Mouse (Mus musculus) MN1 (cell line): ENCODE data around the gene Adam1b.

ENCODE experiments used
- DNase-seq: peaks from one replicate; pipeline ENCODE4 v3.0.0-alpha.2; 2016; ENCODE audit warnings: low spot score

Adam1b gene

DNA sequence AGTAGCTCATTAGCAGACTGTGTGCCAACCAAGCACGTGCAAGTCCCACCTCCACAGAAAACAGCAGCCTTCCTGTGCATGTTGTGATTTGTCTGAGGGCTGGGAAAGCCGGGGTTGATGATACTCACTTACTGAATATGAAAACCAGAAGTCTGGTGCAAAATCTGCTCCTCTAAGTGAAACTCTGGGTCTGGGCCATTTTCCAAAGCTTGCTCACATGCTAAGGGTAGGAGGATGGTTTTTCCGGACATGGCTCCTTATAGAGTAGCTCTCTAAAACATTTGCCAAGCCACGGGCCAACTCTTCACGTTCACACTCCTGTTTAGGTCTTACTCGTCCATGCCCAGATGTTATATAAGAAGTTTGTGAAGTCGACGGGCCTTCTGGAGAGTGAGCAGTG lies 9.9 kb downstream of the Adam1b start:
- no peak for DNase-seq

DNA sequence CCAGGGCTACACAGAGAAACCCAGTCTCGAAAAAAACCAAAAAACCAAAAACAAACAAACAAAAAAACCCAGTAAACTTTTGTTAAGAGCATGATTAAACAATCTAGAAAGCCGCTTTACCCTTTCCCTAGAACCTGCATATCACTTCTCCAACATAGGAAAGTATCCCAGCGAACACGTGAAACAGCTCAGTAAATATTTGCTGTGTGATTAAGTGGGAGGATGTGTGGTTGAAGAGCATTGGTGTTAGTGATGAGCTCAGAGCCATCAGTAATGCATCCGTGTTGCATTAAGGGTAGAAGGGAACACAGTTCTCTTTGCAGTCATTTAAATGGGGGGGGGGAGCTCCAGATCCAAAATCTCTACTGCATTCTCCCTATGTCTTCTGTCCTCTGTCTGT lies 18.4 kb downstream of the Adam1b start:
- no peak for DNase-seq

DNA sequence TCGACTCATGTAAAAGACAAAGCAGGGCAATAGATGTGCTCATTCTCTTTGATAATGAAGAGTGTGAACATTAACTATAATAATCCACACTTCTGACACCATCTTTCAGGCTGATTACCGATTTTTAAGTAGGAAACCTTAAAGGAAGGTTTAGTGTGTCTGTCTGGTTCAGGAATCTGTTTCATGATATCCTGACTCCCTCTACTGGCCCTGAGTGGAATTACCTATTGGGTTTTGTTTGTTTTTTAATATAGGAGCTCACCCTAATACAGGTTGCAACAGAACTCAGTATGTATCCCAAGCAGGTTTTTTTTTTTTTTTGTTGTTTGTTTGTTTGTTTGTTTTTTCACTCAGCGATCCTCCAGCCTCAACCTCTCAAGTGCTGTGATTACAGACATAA lies 25.6 kb downstream of the Adam1b start:
- peak; percentile 77 for DNase-seq

DNA sequence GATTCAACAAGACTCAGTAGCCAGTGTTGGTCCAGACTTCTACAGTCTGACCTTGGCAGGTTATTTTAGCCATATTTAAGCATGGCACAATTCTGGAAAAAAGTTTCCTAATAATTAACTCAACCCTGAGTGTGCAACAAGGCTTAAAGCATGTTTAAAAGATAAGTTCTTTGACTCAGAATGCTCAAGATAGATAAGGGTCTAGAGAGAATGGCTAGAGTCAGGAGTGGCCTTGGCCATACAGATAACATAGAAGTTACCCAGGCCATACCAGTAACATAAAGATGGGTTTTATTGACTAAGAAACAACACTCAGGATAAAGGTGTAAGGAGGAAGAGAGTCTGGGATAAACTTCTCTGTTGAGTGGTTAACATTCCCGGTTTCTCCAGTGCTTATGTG lies 27.2 kb downstream of the Adam1b start:
- DNase-seq = no peak

DNA sequence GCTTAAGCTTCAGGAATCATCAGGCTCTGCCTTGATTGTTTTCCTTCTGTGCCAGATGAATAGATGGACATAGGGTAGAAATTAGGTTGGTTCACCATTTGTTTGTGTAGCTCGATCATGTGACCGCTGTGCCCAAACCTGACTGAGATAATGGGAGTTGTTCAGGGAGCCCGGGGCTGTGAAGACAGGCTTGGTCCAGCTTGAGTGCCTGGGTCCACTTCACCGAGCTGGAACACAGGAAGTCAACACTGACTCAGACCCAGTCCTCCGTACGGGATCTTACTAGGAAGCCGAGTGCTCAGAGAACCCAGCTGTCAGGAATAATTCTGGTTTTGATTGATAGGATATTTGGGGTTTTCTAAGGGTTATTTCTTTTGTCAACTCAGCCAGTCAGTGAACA lies 28.6 kb downstream of the Adam1b start:
- no peak for DNase-seq

DNA sequence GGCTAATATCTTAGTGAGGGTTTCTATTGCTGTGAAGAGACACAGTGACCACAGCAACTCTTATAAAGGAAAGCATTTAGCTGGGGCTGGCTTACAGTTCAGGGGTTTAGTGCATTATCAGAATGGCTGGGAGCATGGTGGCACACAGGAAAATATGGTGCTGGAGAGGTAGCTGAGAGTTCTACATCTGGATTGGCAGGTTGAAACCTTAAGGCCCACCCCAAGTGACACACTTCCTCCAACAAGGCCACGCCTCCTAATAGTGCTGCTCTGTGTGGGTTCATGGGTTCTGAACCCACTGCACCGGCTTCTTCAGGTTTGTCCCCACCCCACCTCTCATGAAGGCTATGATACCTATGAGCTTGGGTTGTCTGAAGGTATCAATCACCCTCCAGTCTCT lies 30.8 kb downstream of the Adam1b start:
- no peak for DNase-seq

DNA sequence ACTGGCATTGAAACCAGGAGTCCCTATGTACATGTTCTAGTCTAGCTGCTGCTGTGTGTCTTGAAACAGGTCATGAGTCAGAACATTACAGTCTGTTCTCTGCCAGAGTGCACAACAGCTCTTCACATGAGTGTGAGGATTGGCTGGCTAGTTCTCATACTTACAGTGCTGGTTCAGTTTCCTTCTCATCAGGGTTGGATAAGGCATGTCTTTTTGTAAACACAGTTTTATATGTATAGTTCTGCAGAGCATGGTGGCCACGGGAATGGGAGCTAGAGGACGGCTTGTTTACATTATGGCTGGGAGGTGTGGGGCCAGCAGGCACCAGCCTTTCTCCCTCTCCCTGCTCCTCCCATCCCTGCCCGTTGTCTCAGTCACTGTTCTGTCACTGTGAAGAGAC lies 33.7 kb downstream of the Adam1b start:
- no peak for DNase-seq

DNA sequence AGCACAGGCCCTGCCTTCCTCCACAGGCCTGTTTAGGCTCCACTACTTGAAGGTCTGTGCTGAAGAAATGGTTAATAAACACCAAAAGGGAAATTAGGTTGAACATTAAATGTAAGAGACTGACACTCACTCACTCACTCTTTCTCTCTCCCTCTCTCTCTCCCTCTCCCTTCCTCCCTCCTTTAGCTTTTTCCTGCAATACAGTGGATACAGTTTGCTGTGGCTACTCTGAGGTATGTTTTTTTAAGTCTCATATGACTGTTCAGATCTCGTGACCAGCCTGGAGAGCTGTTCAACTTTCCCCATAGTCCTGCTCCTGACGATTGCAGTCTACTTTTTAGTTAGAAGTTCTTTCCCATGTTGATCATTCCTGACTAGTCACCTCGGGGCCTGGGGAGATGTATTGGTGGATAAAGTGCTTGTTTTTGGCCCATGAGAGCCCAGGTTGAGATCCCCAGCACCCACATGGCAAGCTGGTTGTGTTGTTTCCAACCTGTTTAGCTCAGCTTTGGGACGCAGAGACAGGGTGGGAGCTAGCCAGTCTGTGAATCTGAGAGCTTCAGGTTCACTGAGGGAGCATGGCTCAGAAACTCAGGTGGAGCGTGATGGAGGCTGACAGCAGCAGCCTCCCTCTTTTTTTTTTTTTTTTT lies 39.5 kb downstream of the Adam1b start:
- DNase-seq = no peak

DNA sequence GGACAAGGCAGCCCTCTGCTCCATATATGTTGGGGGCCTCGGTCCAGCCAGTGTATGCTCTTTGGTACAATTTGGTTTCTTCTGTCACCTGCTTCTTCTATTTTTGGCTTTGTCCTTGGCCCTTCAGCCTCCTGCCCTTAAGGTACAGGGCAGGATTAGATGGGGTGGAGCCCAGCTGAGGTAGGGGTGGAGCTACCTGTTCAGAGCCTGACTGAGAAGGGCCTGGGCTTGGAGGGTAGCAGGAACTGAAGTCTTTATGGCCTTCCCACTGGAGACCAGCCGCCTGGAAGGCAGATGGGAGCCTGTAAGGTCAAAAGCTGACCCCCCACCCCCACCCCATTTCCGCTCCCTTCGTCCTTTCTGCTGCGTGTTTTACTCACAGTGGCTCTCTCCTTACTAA lies 40.3 kb downstream of the Adam1b start:
- no peak for DNase-seq

DNA sequence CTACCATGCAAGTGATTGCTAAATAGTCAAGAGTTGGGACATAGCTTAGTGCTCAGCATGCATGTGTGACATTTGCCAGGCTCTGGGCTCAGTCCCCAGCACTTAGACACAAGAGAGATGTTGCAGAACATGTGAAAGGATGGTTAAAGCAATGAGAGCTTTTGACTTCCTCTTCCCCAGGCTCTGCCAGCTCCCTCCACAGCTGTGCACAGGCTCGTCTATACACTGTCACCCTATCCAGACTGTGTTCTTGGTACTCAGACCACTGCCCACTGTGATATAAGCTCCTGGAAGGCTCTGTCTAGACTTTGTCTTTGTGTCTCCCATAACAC lies 41.1 kb downstream of the Adam1b start:
- DNase-seq = no peak

DNA sequence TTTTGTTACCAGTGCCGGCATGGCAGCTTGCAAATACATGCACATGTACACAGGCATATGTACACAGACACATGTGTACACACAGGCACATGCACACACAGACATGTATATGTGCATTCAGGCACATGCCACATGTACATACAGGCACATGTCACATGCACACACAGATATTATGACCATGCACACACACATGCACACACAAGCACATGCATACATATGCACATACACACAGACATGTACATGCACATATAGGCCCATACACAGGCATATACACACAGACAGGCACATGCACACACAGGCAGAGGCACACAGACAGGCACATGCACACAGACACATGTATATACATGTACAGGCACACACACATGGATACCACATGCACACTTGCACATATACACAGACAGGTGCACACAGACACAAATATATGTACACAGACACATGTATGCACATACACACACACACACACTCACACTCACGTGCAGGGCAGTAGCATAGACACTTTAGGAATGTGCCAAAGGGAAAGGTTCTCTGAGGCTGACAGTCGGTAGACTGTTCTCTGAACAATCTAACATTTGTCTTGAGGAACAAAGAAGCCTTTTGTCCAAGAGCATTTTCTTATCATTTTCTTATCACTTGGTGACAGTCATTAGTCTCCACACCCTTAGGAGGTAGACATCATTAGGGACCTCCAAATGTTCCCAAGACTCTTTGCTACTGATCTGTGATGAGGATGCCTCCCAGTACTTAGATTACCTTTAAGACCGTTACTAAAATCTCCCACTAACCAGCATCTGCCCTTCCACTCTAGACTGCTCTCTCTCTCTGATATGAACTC lies 41.7 kb downstream of the Adam1b start:
- no peak for DNase-seq

DNA sequence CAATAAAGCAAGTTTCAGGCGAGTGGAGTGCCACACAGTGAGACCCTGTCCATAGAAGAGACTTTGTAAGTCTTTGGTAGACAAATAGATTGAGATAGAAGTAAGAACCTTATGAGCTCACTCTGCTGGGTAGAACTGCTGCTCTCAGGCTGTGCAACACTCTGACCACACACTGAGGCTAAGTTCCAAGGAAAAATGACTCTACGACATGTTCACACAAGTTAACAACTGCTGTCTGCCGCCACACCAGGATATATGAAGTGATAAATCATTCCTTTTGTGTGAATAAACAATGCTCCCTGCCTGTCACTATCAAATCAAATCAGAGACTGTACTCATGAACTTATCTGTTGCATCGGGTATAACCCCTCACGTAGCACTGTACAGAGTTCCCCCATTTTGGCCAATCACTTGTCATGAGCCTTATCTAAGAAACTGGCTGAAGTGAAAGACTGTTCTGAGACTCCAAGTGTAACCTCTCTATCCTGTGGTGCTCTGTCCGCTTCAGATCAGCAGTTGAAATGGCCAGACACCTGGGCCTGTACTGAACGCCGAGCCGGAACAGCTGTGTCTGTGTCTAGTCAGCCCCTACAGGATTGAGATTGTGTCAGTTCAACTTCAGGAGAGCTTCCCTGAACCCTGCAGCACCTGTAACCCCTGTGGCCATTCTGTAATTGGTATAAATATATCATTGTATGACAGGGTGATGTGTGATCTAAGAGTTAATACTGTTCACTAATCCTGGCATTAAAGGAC lies 47.5 kb downstream of the Adam1b start:
- DNase-seq = no peak

DNA sequence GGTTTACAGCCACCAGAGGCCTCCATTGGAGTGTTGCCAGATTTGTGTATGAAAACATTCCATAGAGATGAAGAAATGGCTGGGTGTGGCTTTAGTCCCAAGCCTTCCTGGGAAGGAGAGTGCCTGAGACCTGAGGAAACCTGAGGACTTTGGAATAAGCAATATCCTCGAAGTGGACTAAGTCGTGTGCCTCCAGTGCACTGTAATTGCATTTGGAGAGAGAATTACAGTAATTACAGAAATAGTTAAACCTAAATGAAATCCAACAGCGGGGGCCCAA lies 48.8 kb downstream of the Adam1b start:
- DNase-seq = peak; percentile 18

DNA sequence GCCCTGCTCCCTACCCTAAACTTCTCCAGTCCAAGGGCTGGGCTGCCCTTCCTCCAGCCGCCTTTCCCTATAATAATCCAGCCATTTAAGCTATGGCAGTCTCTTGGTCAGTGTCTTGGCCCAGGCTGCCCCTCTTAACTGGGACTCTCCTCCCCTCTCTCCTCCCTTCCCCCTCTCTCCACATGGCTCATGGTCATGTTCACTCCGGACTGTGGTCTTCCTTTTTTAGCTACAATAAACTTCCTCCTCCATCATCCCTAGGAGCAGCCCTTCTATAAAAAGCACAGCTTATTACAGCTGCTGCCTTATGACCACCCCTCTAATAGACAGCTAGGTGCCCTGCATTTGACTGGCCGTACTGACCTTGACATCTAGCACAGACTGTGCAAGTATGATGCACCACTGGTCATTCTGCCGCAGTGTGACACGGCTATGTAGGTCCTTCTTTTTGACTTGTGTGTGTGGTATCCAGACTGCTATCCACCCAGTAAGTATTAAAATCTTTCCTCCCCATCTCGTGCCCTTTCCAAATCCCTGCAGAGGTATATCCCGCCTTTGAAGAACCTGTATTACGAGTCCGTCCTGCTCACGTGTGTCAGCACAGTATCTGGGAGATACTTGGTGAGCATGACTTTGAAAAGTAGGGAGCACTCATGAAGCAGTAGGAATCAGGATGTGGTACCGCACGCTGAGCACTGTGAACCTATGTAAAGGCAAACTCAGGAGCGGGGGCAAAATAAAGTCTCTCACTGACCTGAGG lies 49.3 kb downstream of the Adam1b start:
- no peak for DNase-seq

DNA sequence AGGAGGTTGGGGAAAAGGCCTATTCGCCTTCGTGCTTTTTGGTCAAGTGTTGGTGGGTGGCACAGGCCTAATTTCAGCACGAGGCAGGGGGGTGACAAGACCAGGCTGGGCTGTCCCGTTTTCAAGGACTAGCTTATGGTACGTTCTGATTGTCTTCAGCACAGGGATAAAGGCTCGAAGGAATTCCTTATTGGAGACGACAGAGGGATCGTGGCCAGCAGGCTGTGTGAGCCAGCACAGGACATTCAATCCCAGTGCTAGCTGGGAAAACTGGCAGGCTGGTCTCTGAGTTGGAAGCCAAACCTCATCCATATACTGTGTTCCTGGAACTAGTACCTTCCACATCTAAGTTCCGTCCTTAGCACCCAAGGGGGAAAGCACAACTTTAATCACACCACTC lies 50.3 kb downstream of the Adam1b start:
- DNase-seq = no peak

DNA sequence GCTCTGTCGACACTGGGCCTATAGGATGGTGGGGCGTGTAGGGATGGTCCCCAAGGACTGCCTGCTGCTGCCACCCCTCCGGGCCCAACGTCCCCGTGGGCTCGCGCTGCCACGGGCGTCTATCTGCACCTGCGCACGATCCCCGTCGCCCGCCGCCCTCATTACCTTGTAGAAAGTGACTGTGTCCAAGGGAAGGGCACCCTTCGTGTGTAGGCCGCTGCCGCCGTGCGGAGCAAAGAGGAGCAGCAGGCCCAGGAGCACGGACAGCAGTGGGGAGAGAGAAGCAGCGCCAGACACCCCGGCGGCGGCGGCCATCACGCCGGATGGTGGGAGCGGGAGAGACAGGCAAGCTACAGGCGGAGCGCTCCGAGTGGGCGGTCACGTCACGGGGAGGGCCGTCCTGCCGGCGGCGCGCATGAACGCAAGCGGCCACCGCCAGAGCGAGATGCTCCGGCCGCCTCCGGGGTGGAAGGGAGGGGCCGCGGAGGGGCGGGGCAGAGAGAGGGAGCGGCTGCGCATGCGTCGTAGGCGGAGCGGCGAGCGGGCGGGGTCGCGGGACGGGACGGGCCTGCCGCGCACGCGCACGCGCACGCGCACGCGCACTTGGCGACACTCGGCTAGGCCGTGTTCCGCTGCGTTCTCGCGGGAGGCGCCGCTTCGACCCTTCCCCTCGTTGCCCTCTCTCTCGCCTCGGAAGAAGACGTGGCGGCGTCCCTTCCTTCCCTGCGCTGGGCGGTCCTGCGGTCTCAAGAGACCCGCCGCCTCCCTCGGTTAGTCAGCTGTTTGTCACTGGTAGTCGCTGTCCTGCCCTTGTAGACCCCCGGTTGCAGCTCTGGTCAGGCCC lies 51.0 kb downstream of the Adam1b start, which contains the start of gene Erp29:
Gene Erp29, minus strand, starts transcription at position 481 of the 844 bp plus-strand sequence.
- DNase-seq = peak; percentile 98

DNA sequence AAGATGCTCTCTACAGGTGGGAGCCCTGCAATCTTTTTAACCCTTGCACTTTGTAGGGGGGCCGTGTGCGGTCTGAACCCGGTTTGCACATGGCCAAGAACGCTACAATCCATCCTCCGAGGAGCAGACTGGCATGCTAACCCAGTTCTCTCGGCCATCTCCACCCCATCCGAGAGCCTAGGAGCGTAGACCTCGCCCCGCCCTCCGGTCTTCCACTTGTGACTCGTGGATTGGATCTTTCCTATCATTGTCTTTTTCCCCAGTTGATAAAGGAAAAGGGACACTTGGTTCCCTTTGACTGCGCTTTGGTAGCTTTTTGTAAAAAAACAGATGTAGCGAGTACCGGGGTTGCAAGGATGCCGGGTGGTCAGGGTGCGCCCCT lies 51.6 kb downstream of the Adam1b start, which contains the start of gene Tmem116:
Gene Tmem116, plus strand, starts transcription at position 250 of the 382 bp plus-strand sequence.
- peak; percentile 63 for DNase-seq

DNA sequence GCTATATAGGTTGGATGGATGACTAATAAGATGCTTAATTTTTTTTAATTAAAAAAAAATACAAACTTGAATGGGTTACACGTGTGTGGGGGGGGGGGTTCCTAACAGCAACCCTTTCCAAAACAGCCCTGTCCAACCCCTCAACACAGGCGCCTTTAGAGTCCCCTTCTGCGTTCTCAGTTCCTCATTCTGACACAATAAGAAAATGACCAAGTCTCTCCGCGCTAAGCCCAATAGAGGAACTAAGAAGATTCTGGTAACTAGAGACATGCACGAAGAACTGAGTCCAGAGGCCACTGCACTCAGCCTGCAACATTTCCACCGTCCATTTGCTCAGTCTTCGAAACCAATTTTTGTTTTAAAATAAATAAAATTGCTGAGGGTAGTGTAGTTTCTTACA lies 52.0 kb downstream of the Adam1b start:
- peak; percentile 19 for DNase-seq

DNA sequence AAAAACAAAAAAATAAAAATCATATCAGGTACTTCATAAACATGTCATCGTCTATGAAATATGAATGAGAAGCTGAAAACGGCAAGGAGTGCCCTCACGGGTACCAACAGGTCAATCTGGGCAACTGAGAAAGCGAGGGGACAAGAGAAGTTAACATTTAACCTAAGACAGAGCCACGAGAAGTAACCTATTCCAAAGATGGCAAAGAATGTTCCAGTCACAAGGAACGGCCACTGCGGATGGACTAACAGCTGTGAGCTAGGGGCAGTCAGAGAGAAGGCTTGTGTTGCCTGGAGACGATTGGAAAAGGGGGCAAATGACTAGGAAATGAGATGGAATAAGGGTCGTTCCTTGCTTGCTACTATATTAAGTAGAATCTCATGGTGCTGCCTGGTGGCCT lies 52.8 kb downstream of the Adam1b start:
- no peak for DNase-seq
